Mouse (Mus musculus) E14TG2a.4 (cell line): ENCODE measurements around the gene Stard10.

Experiments
- CTCF ChIP-seq: conservative IDR thresholded peaks from 2 replicates; pipeline ENCODE4 v1.5.1; 2014; ENCODE audit warnings: low read length
- NANOG ChIP-seq: IDR thresholded peaks from 2 replicates; pipeline ENCODE4 v1.6.1; 2014; ENCODE audit warnings: borderline replicate concordance, low read length, mixed read lengths
- POU5F1 ChIP-seq: IDR thresholded peaks from 2 replicates; pipeline ENCODE4 v1.6.1; 2014; ENCODE audit warnings: low read length, borderline replicate concordance

DNA sequence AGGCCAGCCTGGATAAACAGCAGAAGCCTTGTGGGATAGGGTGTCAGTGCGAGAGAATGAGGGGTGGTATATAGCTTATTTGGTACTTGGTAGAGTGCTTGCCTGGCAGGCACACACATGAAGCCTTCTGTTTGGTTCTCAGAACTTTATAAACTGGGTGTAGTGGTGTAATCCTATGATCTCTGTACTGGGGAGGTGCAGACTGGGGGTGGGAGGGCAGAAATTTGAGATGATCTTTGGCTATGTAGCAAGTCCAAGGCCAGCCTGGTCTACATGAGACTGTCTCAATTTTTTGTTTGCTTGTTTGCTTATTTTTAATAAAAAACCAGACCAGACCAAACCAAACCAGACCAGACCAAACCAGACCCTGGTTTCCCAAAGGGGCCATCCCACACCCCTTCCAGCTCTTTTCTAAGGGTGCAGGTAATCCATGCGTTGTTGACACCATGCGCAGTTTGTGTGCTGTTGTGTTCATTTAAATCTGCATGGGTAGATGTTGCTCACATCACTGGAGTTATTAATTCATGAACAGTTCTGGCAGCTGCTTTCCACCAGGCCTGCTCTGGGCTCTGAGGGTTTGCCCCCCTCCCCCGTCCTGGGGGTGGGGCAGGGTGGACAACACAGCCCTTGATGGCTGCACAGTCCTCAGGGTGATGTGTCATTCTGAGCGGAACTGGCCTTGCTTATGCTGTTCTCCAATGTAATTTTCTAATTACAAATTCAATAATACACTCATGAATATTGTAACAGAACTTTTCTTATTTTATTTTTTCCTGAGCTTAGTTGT, 15.4 kb downstream of the Stard10 start:
- TF ChIP-seq CTCF (no peak), POU5F1 (no peak), NANOG (no peak)
